Mouse (Mus musculus): ENCODE results near the gene Rbm42. TPM values are rescaled to one million over a fixed set of nuclear protein-coding genes. Genes with fewer than 3 reads are reported as not detected.

Gene Rbm42
- polyA plus RNA-seq, 1 experiment from 2014 or later: 106 TPM

DNA sequence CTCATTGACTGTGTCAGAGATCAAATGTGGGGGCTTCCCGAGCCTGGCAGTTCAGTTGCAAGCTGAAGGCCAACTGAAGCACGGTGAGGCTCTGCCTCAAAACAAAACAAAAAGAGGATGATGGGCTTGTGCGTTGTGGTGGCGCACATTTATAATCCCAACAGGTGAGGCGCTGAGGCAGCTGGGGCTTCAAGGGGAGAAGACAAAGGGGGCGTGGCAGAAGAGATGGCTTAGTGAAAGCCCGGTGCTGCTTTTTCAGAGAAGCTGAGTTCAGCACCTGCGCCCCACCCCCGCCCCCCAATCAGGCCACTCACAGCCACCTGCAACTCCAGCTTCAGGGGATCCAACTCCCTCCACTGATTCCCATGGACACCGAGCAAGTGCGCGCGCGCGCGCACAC lies 41.6 kb downstream of the Rbm42 start:
- no peaks in the 10 kb centered on the region for H3K9me3 ChIP-seq (ENCODE audit: control insufficient read depth, low read length)
- no peak for ATAC-seq (ENCODE audit: low read depth)
- no peak overlapping the region for H3K27ac ChIP-seq (ENCODE audit: low read length)
- WGBS: 47% methylated on average over 15 of the region's 16 CpGs
- no peaks in the 10 kb centered on the region for H3K27me3 ChIP-seq (ENCODE audit: control insufficient read depth, insufficient read depth, low read depth, low read length)
- no peaks in the 10 kb centered on the region for H3K4me1 ChIP-seq (replicated peaks; ENCODE audit: control insufficient read depth, insufficient read depth, low read length)
- no peak overlapping the region for H3K4me3 ChIP-seq (ENCODE audit: low read length)
- no peak overlapping the region for H3K4me2 ChIP-seq (ENCODE audit: low read depth, low read length)
- H3K36me3 ChIP-seq (ENCODE audit: control insufficient read depth, insufficient read depth, low read length): no peaks in the 10 kb centered on the region
- H3K9ac ChIP-seq (ENCODE audit: low read length): peak overlapping the region; percentile 5; the same call in 1 of the 2 replicates

DNA sequence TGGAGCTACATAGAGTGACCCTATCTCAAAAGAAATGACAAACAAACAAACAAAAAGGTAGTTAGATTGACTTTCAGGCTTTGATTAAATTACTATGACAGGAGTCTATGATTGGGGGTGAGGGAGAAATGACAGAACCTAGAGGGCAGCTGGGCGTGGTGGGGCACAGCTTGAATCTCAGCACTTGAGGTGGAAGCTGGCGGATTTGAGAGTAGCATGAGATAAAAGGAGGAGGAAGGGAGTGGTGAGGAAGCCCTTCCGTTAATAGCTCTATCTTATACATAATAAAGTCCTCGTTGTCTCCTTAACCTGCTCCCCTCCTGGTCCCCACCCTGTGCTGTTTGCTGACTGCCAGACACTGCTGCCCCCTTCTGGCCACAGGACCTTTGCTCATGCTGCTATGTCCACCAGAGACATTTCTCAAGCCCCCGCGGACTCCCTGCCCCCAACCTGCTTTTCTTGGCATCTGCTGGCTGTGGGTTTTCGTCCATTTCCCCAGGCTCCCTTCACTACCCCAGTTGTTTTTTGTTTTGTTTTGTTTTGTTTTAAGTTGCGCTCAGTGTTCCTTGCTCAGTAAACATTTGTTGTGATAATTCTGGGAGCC lies 42.3 kb downstream of the Rbm42 start:
- H3K9ac ChIP-seq (ENCODE audit: low read length): peak overlapping the region; percentile 5; the same call in 1 of the 2 replicates
- H3K4me3 ChIP-seq (ENCODE audit: low read length): no peak overlapping the region
- H3K27me3 ChIP-seq (ENCODE audit: control insufficient read depth, insufficient read depth, low read depth, low read length): no peaks in the 10 kb centered on the region
- H3K4me1 ChIP-seq (replicated peaks; ENCODE audit: control insufficient read depth, insufficient read depth, low read length): peaks cover 3% of the 10 kb centered on the region
- H3K4me2 ChIP-seq (ENCODE audit: low read depth, low read length): no peak overlapping the region
- no peak overlapping the region for H3K27ac ChIP-seq (ENCODE audit: low read length)
- H3K36me3 ChIP-seq (ENCODE audit: control insufficient read depth, insufficient read depth, low read length): no peaks in the 10 kb centered on the region
- peak; percentile 75; the same call in 1 of the 2 replicates for ATAC-seq (ENCODE audit: low read depth)
- WGBS: 25% methylated on average over 8 of the region's 8 CpGs
- no peaks in the 10 kb centered on the region for H3K9me3 ChIP-seq (ENCODE audit: control insufficient read depth, low read length)

DNA sequence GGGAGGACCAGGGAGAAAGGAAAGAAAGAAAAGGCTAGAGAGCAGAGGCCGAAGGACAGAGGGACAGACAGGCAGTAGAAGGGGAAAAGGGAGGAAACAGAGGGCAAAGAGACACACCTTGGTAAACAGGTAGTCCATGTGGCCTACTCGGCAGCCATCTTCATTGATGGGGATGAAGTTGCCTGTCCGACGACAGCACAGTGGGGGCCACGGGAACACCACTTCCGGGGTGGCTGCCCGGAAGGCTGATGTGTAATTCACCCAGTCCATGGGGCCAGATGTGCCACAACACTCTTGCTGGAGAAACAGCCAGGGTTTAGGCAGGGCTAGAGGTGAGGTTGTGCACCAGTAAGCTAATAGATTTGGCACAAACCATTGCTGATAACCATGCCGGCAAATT lies 45.2 kb downstream of the Rbm42 start:
- peaks cover 3% of the 10 kb centered on the region for H3K4me1 ChIP-seq (replicated peaks; ENCODE audit: control insufficient read depth, insufficient read depth, low read length)
- no peaks in the 10 kb centered on the region for H3K27me3 ChIP-seq (ENCODE audit: control insufficient read depth, insufficient read depth, low read depth, low read length)
- no peaks in the 10 kb centered on the region for H3K9me3 ChIP-seq (ENCODE audit: control insufficient read depth, low read length)
- no peak overlapping the region for H3K4me3 ChIP-seq (ENCODE audit: low read length)
- H3K27ac ChIP-seq (ENCODE audit: low read length): no peak overlapping the region
- no peak overlapping the region for H3K9ac ChIP-seq (ENCODE audit: low read length)
- no peaks in the 10 kb centered on the region for H3K36me3 ChIP-seq (ENCODE audit: control insufficient read depth, insufficient read depth, low read length)
- 80% methylated on average over 8 of the region's 8 CpGs for WGBS
- ATAC-seq (ENCODE audit: low read depth): no peak
- no peak overlapping the region for H3K4me2 ChIP-seq (ENCODE audit: low read depth, low read length)

DNA sequence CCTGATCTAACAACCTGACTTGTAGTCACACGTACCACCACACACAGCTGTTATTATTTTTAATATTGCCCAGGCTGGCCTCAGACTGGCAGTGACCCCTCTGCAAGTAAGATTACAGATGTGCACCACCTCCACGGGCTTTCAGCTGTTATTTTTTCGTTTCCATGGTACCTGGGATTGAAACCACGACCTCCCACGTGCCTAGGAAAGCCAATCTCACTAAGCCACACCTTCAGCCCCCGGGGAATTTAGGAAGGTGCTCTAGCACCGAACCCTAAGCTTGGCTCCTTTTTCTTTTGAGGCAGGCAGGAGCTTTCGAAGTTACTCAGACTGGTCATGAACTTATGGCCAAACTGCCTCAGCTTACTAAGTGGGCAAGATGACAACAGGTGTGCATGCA lies 45.7 kb downstream of the Rbm42 start:
- WGBS: 52% methylated on average over 8 of the region's 8 CpGs
- Histone ChIP-seq H3K4me3 (ENCODE audit: low read length) (no peak overlapping the region), H3K27me3 (ENCODE audit: control insufficient read depth, insufficient read depth, low read depth, low read length) (no peaks in the 10 kb centered on the region), H3K4me2 (ENCODE audit: low read depth, low read length) (no peak overlapping the region), H3K27ac (ENCODE audit: low read length) (0 out of 2 replicates have a peak overlapping the region, but pooled peaks have one; percentile 17), H3K9ac (ENCODE audit: low read length) (no peak overlapping the region), H3K36me3 (ENCODE audit: control insufficient read depth, insufficient read depth, low read length) (no peaks in the 10 kb centered on the region), H3K9me3 (ENCODE audit: control insufficient read depth, low read length) (no peaks in the 10 kb centered on the region), H3K4me1 (replicated peaks; ENCODE audit: control insufficient read depth, insufficient read depth, low read length) (peaks cover 3% of the 10 kb centered on the region)
- no peak for ATAC-seq (ENCODE audit: low read depth)

DNA sequence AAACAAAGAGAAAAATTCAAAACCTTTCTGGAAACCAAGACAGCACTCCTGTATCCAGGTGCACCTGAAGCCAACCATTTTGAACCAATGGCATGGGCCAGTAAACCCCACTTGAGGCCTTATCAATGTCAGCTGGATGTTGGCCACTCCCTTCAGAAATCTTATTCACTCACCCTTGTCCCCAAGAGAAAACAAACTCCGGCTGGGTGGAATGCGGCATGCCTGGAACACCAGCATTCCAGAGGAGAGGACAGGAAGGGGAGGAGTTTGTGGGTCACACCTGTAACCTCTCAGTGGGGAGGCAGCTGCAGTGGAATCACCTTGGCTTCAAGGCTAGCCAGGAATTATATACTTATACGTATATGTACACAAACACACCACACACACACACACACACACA lies 47.5 kb downstream of the Rbm42 start:
- Histone ChIP-seq H3K4me3 (ENCODE audit: low read length) (no peak overlapping the region), H3K4me2 (ENCODE audit: low read depth, low read length) (no peak overlapping the region), H3K9me3 (ENCODE audit: control insufficient read depth, low read length) (no peaks in the 10 kb centered on the region), H3K27me3 (ENCODE audit: control insufficient read depth, insufficient read depth, low read depth, low read length) (no peaks in the 10 kb centered on the region), H3K4me1 (replicated peaks; ENCODE audit: control insufficient read depth, insufficient read depth, low read length) (peaks cover 7% of the 10 kb centered on the region), H3K27ac (ENCODE audit: low read length) (peak overlapping the region; percentile 93), H3K9ac (ENCODE audit: low read length) (no peak overlapping the region), H3K36me3 (ENCODE audit: control insufficient read depth, insufficient read depth, low read length) (no peaks in the 10 kb centered on the region)
- peak; percentile 77 for ATAC-seq (ENCODE audit: low read depth)
- WGBS: 13% methylated on average over 3 of the region's 3 CpGs

DNA sequence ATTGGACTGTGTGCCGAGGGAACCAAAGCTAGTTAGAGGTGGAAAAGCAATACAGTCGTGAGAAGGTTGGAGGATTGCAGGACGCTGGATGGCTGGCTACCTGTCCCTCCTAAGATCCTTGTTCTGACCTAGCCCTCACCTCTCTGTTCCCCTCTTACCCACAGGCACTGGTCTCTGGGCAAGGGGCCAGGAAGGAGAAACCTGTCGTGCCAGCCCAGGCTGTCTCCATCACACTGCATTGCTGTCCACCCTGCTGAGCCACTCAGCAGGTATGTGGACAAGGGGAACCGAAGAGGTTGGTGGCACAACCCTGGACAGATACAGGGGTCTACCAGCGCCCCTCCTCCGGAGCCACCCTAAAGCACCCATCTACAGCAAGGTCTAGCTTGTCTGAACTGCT lies 49.5 kb downstream of the Rbm42 start:
- H3K27ac ChIP-seq (ENCODE audit: low read length): peak overlapping the region; percentile 93
- 49% methylated on average over 7 of the region's 7 CpGs for WGBS
- peaks cover 7% of the 10 kb centered on the region for H3K4me1 ChIP-seq (replicated peaks; ENCODE audit: control insufficient read depth, insufficient read depth, low read length)
- H3K4me3 ChIP-seq (ENCODE audit: low read length): no peak overlapping the region
- no peaks in the 10 kb centered on the region for H3K9me3 ChIP-seq (ENCODE audit: control insufficient read depth, low read length)
- peak; percentile 68 for ATAC-seq (ENCODE audit: low read depth)
- H3K4me2 ChIP-seq (ENCODE audit: low read depth, low read length): peak overlapping the region; percentile 4; the same call in 1 of the 2 replicates
- peak overlapping the region; percentile 21 for H3K9ac ChIP-seq (ENCODE audit: low read length)
- H3K27me3 ChIP-seq (ENCODE audit: control insufficient read depth, insufficient read depth, low read depth, low read length): no peaks in the 10 kb centered on the region
- H3K36me3 ChIP-seq (ENCODE audit: control insufficient read depth, insufficient read depth, low read length): no peaks in the 10 kb centered on the region

DNA sequence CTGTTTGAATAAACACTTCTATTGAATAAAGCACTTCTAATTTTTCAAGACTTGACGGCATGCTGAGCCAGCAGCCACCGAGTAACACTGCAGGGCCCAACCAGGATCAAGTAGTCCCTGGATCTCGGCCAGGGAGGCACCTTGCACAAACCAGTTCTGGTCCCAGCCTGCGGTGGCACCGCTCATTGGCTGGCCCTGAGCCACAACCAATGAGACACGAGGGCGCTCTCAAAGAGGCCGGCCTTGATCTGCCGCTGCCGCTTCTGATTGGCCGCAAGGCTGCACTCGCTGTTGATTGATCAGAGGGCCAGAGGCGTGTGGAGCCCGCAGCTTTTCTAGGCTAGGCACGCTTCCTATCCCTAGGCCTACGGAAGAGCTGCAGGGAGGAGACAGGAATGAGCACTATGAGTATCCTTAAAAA lies 50.2 kb downstream of the Rbm42 start:
- no peak overlapping the region for H3K9ac ChIP-seq (ENCODE audit: low read length)
- no peaks in the 10 kb centered on the region for H3K27me3 ChIP-seq (ENCODE audit: control insufficient read depth, insufficient read depth, low read depth, low read length)
- WGBS: under 1% methylated on average over 16 of the region's 16 CpGs
- H3K4me2 ChIP-seq (ENCODE audit: low read depth, low read length): peak overlapping the region; percentile 4
- H3K4me3 ChIP-seq (ENCODE audit: low read length): no peak overlapping the region
- peak; percentile 90 for ATAC-seq (ENCODE audit: low read depth)
- no peaks in the 10 kb centered on the region for H3K36me3 ChIP-seq (ENCODE audit: control insufficient read depth, insufficient read depth, low read length)
- H3K27ac ChIP-seq (ENCODE audit: low read length): peak overlapping the region; percentile 96
- H3K4me1 ChIP-seq (replicated peaks; ENCODE audit: control insufficient read depth, insufficient read depth, low read length): peaks cover 9% of the 10 kb centered on the region
- no peaks in the 10 kb centered on the region for H3K9me3 ChIP-seq (ENCODE audit: control insufficient read depth, low read length)

DNA sequence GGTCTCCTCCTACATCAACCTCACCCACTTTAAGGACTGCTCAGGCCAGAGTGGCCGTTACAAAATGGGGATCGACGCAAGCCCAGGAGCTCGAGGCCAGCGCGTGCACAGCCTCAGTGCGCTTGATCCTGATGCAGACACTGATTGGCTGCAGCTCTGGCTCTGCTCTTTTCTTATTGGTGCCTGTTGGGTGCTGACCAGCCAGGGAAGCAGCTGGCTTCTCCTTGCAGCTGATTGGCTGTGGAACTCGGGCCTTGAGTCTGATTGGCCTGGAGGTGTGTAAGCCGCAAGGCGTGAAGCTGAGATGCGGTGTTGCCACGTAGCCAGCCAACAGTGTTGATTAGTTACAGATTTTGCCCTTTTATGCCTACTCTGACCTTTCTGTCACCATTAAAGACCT lies 51.3 kb downstream of the Rbm42 start, which contains the start of gene Zbtb32:
Gene Zbtb32 (minus strand): TSS at position 124 of the 400 bp plus-strand sequence.
- 92% methylated on average over 12 of the region's 12 CpGs for WGBS
- ATAC-seq (ENCODE audit: low read depth): no peak
- peak within 1 kb of the TSS; percentile 36 for H3K4me2 ChIP-seq (ENCODE audit: low read depth, low read length)

DNA sequence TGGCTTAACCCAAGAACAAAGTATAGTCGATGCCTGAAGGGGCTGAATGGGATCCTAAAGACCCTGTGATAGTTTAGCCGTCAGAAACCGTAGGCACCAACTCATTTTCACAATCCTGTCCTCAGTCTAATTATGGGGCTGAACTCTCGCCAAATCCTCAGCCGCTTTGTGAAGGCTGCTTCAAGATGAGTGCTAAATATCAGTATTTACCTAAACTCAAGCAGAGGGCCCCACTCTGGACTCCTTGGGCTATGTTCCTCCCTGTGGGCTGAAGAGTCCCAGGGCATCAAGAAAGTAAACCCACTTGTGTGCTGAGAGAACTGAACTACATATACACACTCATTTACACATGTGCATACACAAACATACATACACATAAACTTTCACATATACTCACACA lies 53.3 kb downstream of the Rbm42 start:
- Histone ChIP-seq H3K4me1 (replicated peaks; ENCODE audit: control insufficient read depth, insufficient read depth, low read length) (peaks cover 10% of the 10 kb centered on the region), H3K4me2 (ENCODE audit: low read depth, low read length) (no peak overlapping the region)

More for the DNA sequence above, 51.3 kb downstream of the Rbm42 start, which contains the start of gene Zbtb32:
- Histone ChIP-seq H3K9ac (ENCODE audit: low read length) (peak within 1 kb of the TSS; percentile 39; the same call in 1 of the 2 replicates), H3K27ac (ENCODE audit: low read length) (peak within 1 kb of the TSS; percentile 96), H3K27me3 (ENCODE audit: control insufficient read depth, insufficient read depth, low read depth, low read length) (no peaks in the 10 kb centered on the region), H3K36me3 (ENCODE audit: control insufficient read depth, insufficient read depth, low read length) (no peaks in the 10 kb centered on the region), H3K4me1 (replicated peaks; ENCODE audit: control insufficient read depth, insufficient read depth, low read length) (peaks cover 9% of the 10 kb centered on the region), H3K9me3 (ENCODE audit: control insufficient read depth, low read length) (no peaks in the 10 kb centered on the region), H3K4me3 (ENCODE audit: low read length) (peak within 1 kb of the TSS; percentile 12; the same call in 1 of the 2 replicates)

More for the DNA sequence above, 53.3 kb downstream of the Rbm42 start:
- no peaks in the 10 kb centered on the region for H3K36me3 ChIP-seq (ENCODE audit: control insufficient read depth, insufficient read depth, low read length)
- WGBS: 36% methylated on average over 5 of the region's 5 CpGs
- no peaks in the 10 kb centered on the region for H3K27me3 ChIP-seq (ENCODE audit: control insufficient read depth, insufficient read depth, low read depth, low read length)
- H3K4me3 ChIP-seq (ENCODE audit: low read length): no peak overlapping the region
- peak overlapping the region; percentile 82 for H3K27ac ChIP-seq (ENCODE audit: low read length)
- no peak for ATAC-seq (ENCODE audit: low read depth)
- no peak overlapping the region for H3K9ac ChIP-seq (ENCODE audit: low read length)
- H3K9me3 ChIP-seq (ENCODE audit: control insufficient read depth, low read length): no peaks in the 10 kb centered on the region
